Mouse (Mus musculus) lung, embryonic 16.5 days (tissue): ENCODE measurements around the gene Emc7. TPM values are rescaled to one million over a fixed set of nuclear protein-coding genes. Genes with fewer than 3 reads are reported as not detected.

ENCODE experiments used
- ATAC-seq: fragments of 200-750 bp; cut with Nextera tagmentation; 2 replicates; pipeline ENCODE4 v1.8.0; 2017; ENCODE audit warnings: low read depth, mild to moderate bottlenecking, moderate library complexity
- H3K27ac ChIP-seq: fragments of 300-500 bp; sonication (generic); 2 replicates; pipeline ENCODE4 v1.5.1; 2014; ENCODE audit warnings: mild to moderate bottlenecking, control low read depth, low read length
- H3K27me3 ChIP-seq: fragments of 300-500 bp; sonication (generic); 2 replicates; pipeline ENCODE4 v1.6.1; 2014; ENCODE audit warnings: low read depth, low read length, mixed read lengths; ENCODE audit not compliant: control insufficient read depth, insufficient read depth
- H3K36me3 ChIP-seq: fragments of 300-500 bp; sonication (generic); 2 replicates; pipeline ENCODE4 v1.6.1; 2014; ENCODE audit warnings: low read length; ENCODE audit not compliant: control insufficient read depth, insufficient read depth
- H3K4me1 ChIP-seq: fragments of 300-500 bp; sonication (generic); replicated peaks from 2 replicates; pipeline ENCODE4 v1.6.1; 2014; ENCODE audit warnings: low read length, mixed read lengths; ENCODE audit not compliant: control insufficient read depth, insufficient read depth
- H3K4me2 ChIP-seq: fragments of 300-500 bp; sonication (generic); 2 replicates; pipeline ENCODE4 v1.6.1; 2014; ENCODE audit warnings: low read depth, low read length, control low read depth
- H3K4me3 ChIP-seq: fragments of 300-500 bp; sonication (generic); 2 replicates; pipeline ENCODE4 v1.5.1; 2014; ENCODE audit warnings: mild to moderate bottlenecking, low read length, control low read depth
- H3K9ac ChIP-seq: fragments of 300-500 bp; sonication (generic); 2 replicates; pipeline ENCODE4 v1.6.1; 2014; ENCODE audit warnings: low read length, control low read depth
- H3K9me3 ChIP-seq: fragments of 300-500 bp; sonication (generic); 2 replicates; pipeline ENCODE4 v1.6.1; 2016; ENCODE audit warnings: low read length; ENCODE audit not compliant: control insufficient read depth
- WGBS: fragments of 180-500 bp; shearing (Covaris S2); extraction: QIAGEN DNeasy Blood & Tissue Kit; methylation state at CpG from one replicate; pipeline ENCODE4 v1.1.7; 2014; 5-methylcytosine and 5-hydroxymethylcytosine counted together
- polyA plus RNA-seq: library from polyadenylated mRNA; unstranded; fragments of >200 nt; fragmentation: Nextera tagmentation; extraction: Ambion mirVana; gene quantifications from 2 replicates; pipeline ENCODE4 v1.2.1, GENCODE M21; 2015

Emc7 gene
- polyA plus RNA-seq, 1 experiment from 2014 or later = 20.3 TPM

DNA sequence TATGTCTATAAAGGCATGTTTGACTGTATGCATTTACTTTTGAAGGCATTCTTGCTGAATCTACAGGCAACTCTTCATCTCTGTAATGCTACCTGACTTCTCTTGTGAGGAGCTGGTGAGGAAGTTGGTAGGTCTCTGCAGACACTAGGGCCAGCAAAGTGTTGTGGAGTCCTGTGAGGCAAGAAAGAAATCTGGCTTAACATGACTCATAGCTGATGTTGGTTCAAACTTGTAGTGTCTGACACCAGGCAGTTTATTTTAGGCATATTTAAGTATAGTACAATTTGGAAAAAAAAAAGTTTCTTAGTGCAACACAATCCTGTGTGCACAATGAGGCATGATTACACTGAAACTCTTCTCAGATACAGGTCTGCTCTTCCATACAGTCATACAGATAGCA lies 14.7 kb downstream of the Emc7 start:
- ATAC-seq = no peak
- H3K27ac ChIP-seq = no peak overlapping the region
- no peak overlapping the region for H3K9ac ChIP-seq
- no peak overlapping the region for H3K4me2 ChIP-seq
- H3K4me1 ChIP-seq = no peaks in the 10 kb centered on the region
- no peaks in the 10 kb centered on the region for H3K9me3 ChIP-seq
- H3K4me3 ChIP-seq = no peak overlapping the region
- H3K27me3 ChIP-seq = no peaks in the 10 kb centered on the region
- peaks cover 12% of the 10 kb centered on the region for H3K36me3 ChIP-seq

DNA sequence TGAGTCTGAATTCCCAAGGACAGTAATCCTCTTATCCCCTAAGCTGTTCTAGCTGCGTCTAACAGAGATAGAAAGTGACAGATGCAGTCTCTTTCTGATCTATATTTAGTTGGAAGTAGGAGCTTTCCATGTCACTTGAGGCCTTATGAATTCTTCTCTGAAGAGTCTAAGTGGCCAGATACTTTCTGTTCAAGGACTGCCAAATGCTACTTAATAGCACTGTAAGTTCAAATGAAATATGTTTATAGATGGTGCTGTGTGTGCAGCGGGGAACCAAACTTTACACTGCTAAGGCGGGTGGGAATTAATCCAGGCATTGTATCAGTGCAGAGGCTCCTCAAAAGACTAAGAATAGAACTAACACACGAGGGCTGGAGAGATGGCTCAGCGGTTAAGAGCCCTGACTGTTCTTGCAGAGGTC lies 16.2 kb downstream of the Emc7 start:
- H3K27ac ChIP-seq = no peak overlapping the region
- peaks cover 12% of the 10 kb centered on the region for H3K36me3 ChIP-seq
- peaks cover 1% of the 10 kb centered on the region; the same call in 1 of the 2 replicates for H3K4me1 ChIP-seq
- no peaks in the 10 kb centered on the region for H3K27me3 ChIP-seq
- H3K9ac ChIP-seq = no peak overlapping the region
- no peak for ATAC-seq
- H3K4me2 ChIP-seq = no peak overlapping the region
- H3K4me3 ChIP-seq = no peak overlapping the region
- 75% methylated on average over 5 of the region's 5 CpGs for WGBS
- H3K9me3 ChIP-seq = no peaks in the 10 kb centered on the region

DNA sequence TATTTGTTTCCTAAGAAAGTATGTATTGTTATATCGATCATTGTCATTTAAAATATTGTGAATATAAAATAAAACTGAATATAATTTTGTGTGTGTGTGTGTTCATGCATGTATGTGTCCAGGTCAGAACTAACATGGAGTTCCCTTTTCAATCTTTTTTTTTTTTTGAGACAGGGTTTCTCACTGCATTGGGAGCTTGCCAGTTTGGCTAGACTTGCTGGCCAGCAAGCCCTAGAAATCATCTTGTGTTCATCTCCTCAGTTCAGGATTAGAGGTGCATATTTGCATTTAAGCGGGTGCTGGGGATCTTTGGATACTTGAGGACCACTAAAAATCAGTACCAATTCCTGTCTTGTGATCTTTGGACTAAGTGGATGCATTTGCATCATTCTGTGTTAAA lies 17.3 kb downstream of the Emc7 start:
- no peaks in the 10 kb centered on the region for H3K27me3 ChIP-seq
- H3K4me3 ChIP-seq = no peak overlapping the region
- H3K9ac ChIP-seq = no peak overlapping the region
- no peak overlapping the region for H3K27ac ChIP-seq
- peaks cover 8% of the 10 kb centered on the region for H3K36me3 ChIP-seq
- H3K9me3 ChIP-seq = no peaks in the 10 kb centered on the region
- H3K4me1 ChIP-seq = peaks cover 5% of the 10 kb centered on the region; the same call in 1 of the 2 replicates
- no peak overlapping the region for H3K4me2 ChIP-seq
- 86% methylated on average over 2 of the region's 2 CpGs for WGBS
- ATAC-seq = no peak

DNA sequence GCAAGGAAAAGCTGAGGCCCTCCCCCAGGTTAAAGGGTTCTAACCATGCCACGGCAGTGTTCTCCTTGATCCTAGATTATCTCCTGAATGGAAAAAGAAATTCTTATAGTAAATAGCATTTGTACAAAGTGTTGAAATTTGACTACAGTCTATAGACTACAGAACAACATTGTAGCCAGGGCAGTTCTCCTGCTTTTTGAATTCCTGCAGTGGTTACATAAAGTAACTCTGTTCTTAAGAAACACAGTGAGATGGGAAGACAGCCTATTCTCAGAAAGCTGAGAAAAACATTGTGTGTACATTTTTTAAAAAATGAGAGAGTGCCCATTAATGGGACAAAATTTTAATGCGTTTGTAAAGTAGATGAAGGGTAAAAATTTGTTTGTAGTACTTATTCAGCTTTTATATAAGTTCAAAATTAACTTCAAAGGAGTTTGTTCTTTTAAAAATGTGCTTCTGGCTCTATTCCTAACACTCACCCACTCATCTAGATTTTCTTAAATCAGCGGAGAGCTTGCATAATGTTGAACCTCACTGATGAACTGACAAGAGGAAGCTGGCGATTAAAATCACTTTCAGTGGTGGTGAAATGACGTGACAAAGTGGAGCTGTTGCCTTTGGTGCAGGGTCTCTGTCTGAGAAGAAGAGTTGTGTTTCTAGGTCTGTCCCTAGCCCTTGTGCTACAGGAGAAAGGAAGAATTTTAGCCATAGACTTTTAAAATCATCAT lies 20.4 kb downstream of the Emc7 start:
- ATAC-seq = peak; percentile 77
- 45% methylated on average over 5 of the region's 5 CpGs for WGBS
- Histone ChIP-seq H3K4me1 (peaks cover 5% of the 10 kb centered on the region; the same call in 1 of the 2 replicates), H3K9ac (no peak overlapping the region), H3K4me3 (no peak overlapping the region), H3K27me3 (no peaks in the 10 kb centered on the region), H3K9me3 (no peaks in the 10 kb centered on the region), H3K4me2 (no peak overlapping the region), H3K27ac (peak overlapping the region; percentile 64), H3K36me3 (no peaks in the 10 kb centered on the region)

DNA sequence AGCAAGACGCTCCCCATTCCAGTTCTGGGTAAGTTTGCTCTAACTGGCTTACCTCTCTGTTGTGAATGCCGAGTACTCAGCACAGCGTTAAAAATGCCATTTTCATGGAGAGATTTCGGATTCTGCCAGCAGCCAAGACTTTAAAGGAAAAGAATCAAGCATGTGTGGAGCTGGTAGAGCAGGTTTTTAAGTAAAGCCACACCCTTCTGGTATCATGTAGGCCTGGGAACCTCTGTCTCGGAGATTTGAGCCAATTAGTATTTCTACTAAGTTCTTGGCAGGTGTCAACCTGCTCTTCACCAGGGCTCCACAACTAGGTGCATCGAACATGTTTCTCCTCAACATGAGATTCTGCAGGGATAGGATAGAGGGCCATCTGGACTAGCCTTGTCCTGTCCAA lies 21.8 kb downstream of the Emc7 start:
- WGBS = 57% methylated on average over 6 of the region's 6 CpGs
- no peaks in the 10 kb centered on the region for H3K27me3 ChIP-seq
- ATAC-seq = peak; percentile 41
- peaks cover 5% of the 10 kb centered on the region; the same call in 1 of the 2 replicates for H3K4me1 ChIP-seq
- H3K9me3 ChIP-seq = no peaks in the 10 kb centered on the region
- H3K4me2 ChIP-seq = peak overlapping the region; percentile 32; the same call in 1 of the 2 replicates
- H3K27ac ChIP-seq = peak overlapping the region; percentile 45; the same call in 1 of the 2 replicates
- H3K36me3 ChIP-seq = no peaks in the 10 kb centered on the region
- no peak overlapping the region for H3K9ac ChIP-seq
- H3K4me3 ChIP-seq = no peak overlapping the region

DNA sequence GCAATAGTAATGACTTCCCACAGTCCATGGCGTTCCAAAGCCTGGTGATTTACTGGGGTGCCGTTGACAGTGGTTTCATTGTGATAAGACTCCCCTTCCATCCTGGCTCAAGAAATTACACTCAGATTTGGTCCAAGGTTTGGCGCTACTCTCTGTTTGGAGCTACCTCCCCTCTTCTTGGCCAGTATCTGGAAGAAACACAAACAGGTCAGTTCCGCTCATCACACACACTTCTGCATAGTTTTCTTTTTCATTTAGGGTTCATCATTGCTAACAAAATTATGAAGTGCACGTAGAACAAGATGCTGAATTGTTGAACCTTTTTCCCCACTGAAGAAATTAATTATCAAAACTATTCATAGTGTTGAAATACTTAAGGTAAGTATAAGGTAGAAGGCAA lies 25.9 kb downstream of the Emc7 start, which contains the start of gene Chrm5:
Chrm5 (minus strand) TSS at position 101 of the 400 bp plus-strand sequence.
- Histone ChIP-seq H3K4me2 (no peak within 1 kb of the TSS), H3K9me3 (no peaks in the 10 kb centered on the region), H3K27ac (no peak within 1 kb of the TSS), H3K36me3 (no peaks in the 10 kb centered on the region), H3K27me3 (no peaks in the 10 kb centered on the region), H3K4me1 (peaks cover 7% of the 10 kb centered on the region; the same call in 1 of the 2 replicates), H3K9ac (no peak within 1 kb of the TSS), H3K4me3 (no peak within 1 kb of the TSS)
- 85% methylated on average over 5 of the region's 5 CpGs for WGBS
- ATAC-seq = no peak

DNA sequence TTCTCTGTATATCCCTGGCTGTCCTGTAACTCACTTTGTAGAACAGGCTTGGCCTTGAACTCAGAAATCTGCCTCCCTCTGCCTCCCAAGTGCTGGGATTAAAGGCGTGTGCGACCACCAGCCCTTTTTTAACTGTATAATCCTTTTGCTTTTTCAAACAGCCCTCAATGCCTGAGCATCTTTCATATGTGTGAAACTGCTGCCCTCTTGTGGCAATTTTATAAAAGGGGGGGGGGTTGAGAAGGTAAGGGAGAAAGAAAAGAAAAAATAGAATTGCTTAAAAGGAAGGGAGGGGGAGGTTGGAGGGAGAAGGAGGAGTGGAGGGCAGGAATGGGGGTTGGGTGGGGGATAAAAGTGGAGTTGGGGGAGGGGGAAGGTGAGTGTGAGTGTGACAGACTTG lies 26.8 kb downstream of the Emc7 start:
- ATAC-seq = peak; percentile 46; the same call in 1 of the 2 replicates
- no peak overlapping the region for H3K27ac ChIP-seq
- no peaks in the 10 kb centered on the region for H3K9me3 ChIP-seq
- 0 out of 2 replicates have a peak, but pooled peaks cover 3% of the 10 kb centered on the region for H3K4me1 ChIP-seq
- H3K27me3 ChIP-seq = no peaks in the 10 kb centered on the region
- 0% methylated on average over 2 of the region's 2 CpGs for WGBS
- H3K4me2 ChIP-seq = no peak overlapping the region
- no peaks in the 10 kb centered on the region for H3K36me3 ChIP-seq
- H3K4me3 ChIP-seq = no peak overlapping the region
- no peak overlapping the region for H3K9ac ChIP-seq

DNA sequence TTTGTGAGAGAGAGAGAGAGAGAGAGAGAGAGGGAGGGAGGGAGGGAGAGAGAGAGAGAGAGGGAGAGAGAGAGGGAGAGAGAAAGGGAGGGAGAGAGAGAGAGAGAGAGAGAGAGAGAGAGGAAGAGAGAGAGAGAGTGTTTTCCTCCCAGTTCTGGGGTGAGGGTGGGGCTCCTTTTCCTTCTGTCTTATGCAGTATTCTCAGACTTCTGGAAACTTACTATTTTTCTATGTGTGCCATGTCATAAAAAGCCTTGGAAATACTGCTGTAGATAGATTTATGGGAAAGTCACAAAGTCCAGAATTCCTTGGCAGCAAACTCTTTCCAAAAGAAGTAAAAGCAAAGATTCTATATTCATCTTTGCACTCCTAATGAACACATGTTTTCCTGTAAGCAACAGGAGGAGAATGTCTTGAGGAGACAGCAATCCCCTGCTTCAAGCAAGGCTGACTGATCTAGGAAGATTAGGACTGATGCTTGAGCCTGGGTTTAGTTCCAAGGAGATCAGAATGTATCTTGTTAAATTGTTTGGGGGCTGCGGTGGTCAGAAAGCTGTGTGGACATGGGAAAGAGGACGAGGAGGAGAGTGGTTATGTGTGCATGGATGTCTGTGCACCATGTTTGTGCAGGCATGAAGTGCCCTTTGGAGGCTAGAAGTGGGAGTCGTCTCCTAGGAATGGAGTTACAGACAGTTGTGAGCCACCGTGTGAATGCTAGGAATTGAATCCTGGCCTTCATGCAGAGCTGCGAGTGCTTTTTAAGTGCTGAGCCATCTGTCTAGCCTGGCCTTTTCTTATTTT lies 27.9 kb downstream of the Emc7 start:
- H3K4me2 ChIP-seq = no peak overlapping the region
- H3K4me1 ChIP-seq = 0 out of 2 replicates have a peak, but pooled peaks cover 3% of the 10 kb centered on the region
- H3K4me3 ChIP-seq = no peak overlapping the region
- ATAC-seq = peak; percentile 55
- no peak overlapping the region for H3K9ac ChIP-seq
- H3K9me3 ChIP-seq = no peaks in the 10 kb centered on the region
- H3K27ac ChIP-seq = 0 out of 2 replicates have a peak overlapping the region, but pooled peaks have one; percentile 2
- no peaks in the 10 kb centered on the region for H3K36me3 ChIP-seq
- no peaks in the 10 kb centered on the region for H3K27me3 ChIP-seq
- 59% methylated on average over 5 of the region's 5 CpGs for WGBS

DNA sequence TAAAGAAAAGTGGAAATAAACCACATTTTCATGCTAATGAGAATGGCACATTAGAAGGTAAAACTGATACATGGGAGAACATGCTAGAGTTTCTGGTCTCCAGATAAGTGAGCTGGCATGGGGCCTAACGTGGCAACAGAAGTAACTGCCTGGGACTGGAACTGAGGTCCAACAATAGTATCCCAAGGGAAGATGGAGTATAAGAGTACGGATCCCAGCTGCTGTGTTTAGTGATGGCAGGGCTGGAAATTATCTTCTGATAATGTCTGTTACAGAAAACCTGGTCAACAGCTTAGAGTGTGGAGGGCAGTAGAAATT lies 28.5 kb downstream of the Emc7 start:
- H3K4me1 ChIP-seq = 0 out of 2 replicates have a peak, but pooled peaks cover 3% of the 10 kb centered on the region
- no peaks in the 10 kb centered on the region for H3K36me3 ChIP-seq
- no peak overlapping the region for H3K9ac ChIP-seq
- WGBS = 48% methylated on average over 2 of the region's 2 CpGs
- H3K4me3 ChIP-seq = no peak overlapping the region
- H3K9me3 ChIP-seq = no peaks in the 10 kb centered on the region
- H3K27ac ChIP-seq = no peak overlapping the region
- no peak for ATAC-seq
- H3K4me2 ChIP-seq = no peak overlapping the region
- H3K27me3 ChIP-seq = no peaks in the 10 kb centered on the region
